8 mouse cellular contexts compared by ENCODE assay signal in the genomic region with DNA sequence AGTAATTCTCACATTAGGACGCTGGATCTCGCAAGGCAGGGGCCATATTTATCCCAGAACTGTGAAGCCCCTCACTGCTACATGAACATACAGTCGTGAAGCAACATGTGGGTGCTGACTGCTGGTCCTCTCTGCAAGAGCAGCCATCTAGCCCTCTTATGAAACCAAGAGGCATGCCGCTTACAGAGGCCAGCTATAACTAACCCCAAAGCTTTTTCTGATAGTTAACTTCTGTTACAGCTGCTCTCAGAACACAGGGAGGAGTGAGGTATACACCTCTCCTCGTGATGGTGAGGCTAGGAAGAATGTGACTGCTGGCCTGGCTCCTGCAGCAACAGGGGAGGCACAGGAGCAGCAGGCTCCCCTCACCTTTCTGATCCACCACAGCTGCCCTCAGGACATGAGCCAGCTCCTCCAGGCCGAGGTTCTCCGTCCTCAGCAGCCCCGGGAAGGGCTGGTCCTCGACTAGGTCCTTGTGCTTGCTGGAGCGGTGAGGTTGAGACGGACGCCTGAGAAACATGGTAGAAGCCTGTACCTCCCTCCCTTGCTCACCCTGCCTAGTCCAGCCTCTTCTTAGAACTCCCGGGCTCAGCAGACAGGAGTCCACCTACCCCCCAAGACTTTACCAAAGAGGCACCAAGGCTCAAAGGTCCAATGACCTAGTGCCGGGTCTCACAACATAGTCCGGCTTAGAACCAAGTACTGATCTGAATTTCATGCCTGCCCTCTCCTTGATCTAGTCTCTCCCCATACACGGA. TPM values are rescaled to one million over a fixed set of nuclear protein-coding genes. Genes with fewer than 3 reads are reported as not detected.
A peak's percentile ranks its signal among the peaks of the same experiment; 100 is the strongest.
DNase-seq lines count a peak whose midpoint lies in the region; ATAC-seq lines count a peak whose summit lies in the region.

No protein-coding gene starts in this region.

- H3K27ac ChIP-seq in forebrain, embryonic 16.5 days (ENCODE audit: low read length): 0 out of 2 replicates have a peak overlapping the region, but pooled peaks have one; percentile 6
- H3K27ac ChIP-seq in limb, embryonic 15.5 days: peak overlapping the region; percentile 64; the same call in 1 of the 2 replicates
- H3K27ac ChIP-seq in neural tube, embryonic 15.5 days (replicated peaks): peak overlapping the region; percentile 76

- peak; percentile 60 for ATAC-seq in frontal cortex, adult (ENCODE audit: low TSS enrichment)
- peak; percentile 62 for ATAC-seq in forebrain, embryonic 16.5 days
- peak; percentile 31 for ATAC-seq in limb, embryonic 15.5 days (ENCODE audit: insufficient number of reproducible peaks, low FRiP score, low TSS enrichment, low read depth)
- peak; percentile 69 for ATAC-seq in neural tube, embryonic 15.5 days (ENCODE audit: low FRiP score)

- no peaks in the 10 kb centered on the region; the same call in 1 of the 2 replicates for H3K36me3 ChIP-seq in forebrain, embryonic 16.5 days (ENCODE audit: control insufficient read depth, insufficient read depth)
- H3K36me3 ChIP-seq in limb, embryonic 15.5 days: peaks cover 19% of the 10 kb centered on the region
- peaks cover 11% of the 10 kb centered on the region; the same call in 1 of the 2 replicates for H3K36me3 ChIP-seq in neural tube, embryonic 15.5 days

- H3K9me3 ChIP-seq in forebrain, embryonic 16.5 days (ENCODE audit: control insufficient read depth, low read length): no peaks in the 10 kb centered on the region
- no peaks in the 10 kb centered on the region for H3K9me3 ChIP-seq in limb, embryonic 15.5 days
- H3K9me3 ChIP-seq in neural tube, embryonic 15.5 days (replicated peaks): no peaks in the 10 kb centered on the region

- peaks cover 12% of the 10 kb centered on the region for H3K4me1 ChIP-seq in forebrain, embryonic 16.5 days (replicated peaks; ENCODE audit: control insufficient read depth, insufficient read depth, low read length)
- H3K4me1 ChIP-seq in limb, embryonic 15.5 days: peaks cover 17% of the 10 kb centered on the region
- peaks cover 26% of the 10 kb centered on the region for H3K4me1 ChIP-seq in neural tube, embryonic 15.5 days

- peak overlapping the region; percentile 75 for H3K9ac ChIP-seq in forebrain, embryonic 16.5 days (replicated peaks; ENCODE audit: low read depth, low read length)
- H3K9ac ChIP-seq in limb, embryonic 15.5 days: peak overlapping the region; percentile 24
- peak overlapping the region; percentile 74 for H3K9ac ChIP-seq in neural tube, embryonic 15.5 days (replicated peaks)

- peak overlapping the region; percentile 88 for H3K4me2 ChIP-seq in forebrain, embryonic 16.5 days (ENCODE audit: low read length)
- H3K4me2 ChIP-seq in limb, embryonic 15.5 days: peak overlapping the region; percentile 60
- H3K4me2 ChIP-seq in neural tube, embryonic 15.5 days: peak overlapping the region; percentile 96

- peak overlapping the region; percentile 74 for H3K4me3 ChIP-seq in forebrain, embryonic 16.5 days (replicated peaks; ENCODE audit: low read length)
- peak overlapping the region; percentile 62 for H3K4me3 ChIP-seq in limb, embryonic 15.5 days
- peak overlapping the region; percentile 68 for H3K4me3 ChIP-seq in neural tube, embryonic 15.5 days (replicated peaks)

- DNase-seq in frontal cortex, adult 2 months (ENCODE audit: extremely low spot score in 1 of 2, low spot score in 1 of 2): no peak
- peak; percentile 28 to 72 for DNase-seq in spleen, postnatal 4 days (ENCODE audit: low spot score in 2 of 2)
- DNase-seq in spleen, adult 12 weeks (ENCODE audit: low spot score): no peak
- DNase-seq in layer of hippocampus, adult 9-11 months: no peak

- no peaks in the 10 kb centered on the region for H3K27me3 ChIP-seq in forebrain, embryonic 16.5 days (replicated peaks; ENCODE audit: control insufficient read depth, insufficient read depth, low read length)
- H3K27me3 ChIP-seq in limb, embryonic 15.5 days: no peaks in the 10 kb centered on the region
- no peaks in the 10 kb centered on the region for H3K27me3 ChIP-seq in neural tube, embryonic 15.5 days (replicated peaks)

- 14% methylated on average over 16 of the region's 16 CpGs for WGBS in forebrain, embryonic 16.5 days
- WGBS in limb, embryonic 15.5 days: 8% methylated on average over 16 of the region's 16 CpGs
- 14% methylated on average over 16 of the region's 16 CpGs for WGBS in neural tube, embryonic 15.5 days

RNA-seq across cellular contexts. Expression of gene Rpusd3, which starts 0.5 kb away (rescaled TPM):
- 30.1 and 37.7 TPM in 2 replicates for polyA plus RNA-seq in frontal cortex, adult 2 months (2012; rRNA removed)
- 13.9 and 16.3 TPM in 2 replicates for polyA plus RNA-seq in forebrain, embryonic 16.5 days (2015; fragmentation: Nextera tagmentation; extraction: Ambion mirVana)
- 20.4 and 21.3 TPM in 2 replicates for polyA plus RNA-seq in limb, embryonic 15.5 days (2015; fragmentation: Nextera tagmentation; extraction: Ambion mirVana)
- polyA plus RNA-seq in neural tube, embryonic 15.5 days (2015; fragmentation: Nextera tagmentation; extraction: Ambion mirVana): 20.0 and 24.6 TPM in 2 replicates

RNA-seq across cellular contexts. Expression of gene Cidec, which starts 16.9 kb away (rescaled TPM):
- 0.18 and 0.29 TPM in 2 replicates for polyA plus RNA-seq in frontal cortex, adult 2 months (2012; rRNA removed)
- polyA plus RNA-seq in forebrain, embryonic 16.5 days (2015; fragmentation: Nextera tagmentation; extraction: Ambion mirVana): not detected in 2 replicates
- 0.63 TPM in 1 of 2 replicates, not detected in the other for polyA plus RNA-seq in limb, embryonic 15.5 days (2015; fragmentation: Nextera tagmentation; extraction: Ambion mirVana)
- polyA plus RNA-seq in neural tube, embryonic 15.5 days (2015; fragmentation: Nextera tagmentation; extraction: Ambion mirVana): 0.24 TPM in 1 of 2 replicates, not detected in the other

RNA-seq across cellular contexts. Expression of gene Jagn1, which starts 23.7 kb away (rescaled TPM):
- polyA plus RNA-seq in frontal cortex, adult 2 months (2012; rRNA removed): 52.3 and 55.4 TPM in 2 replicates
- 90.9 and 98.9 TPM in 2 replicates for polyA plus RNA-seq in forebrain, embryonic 16.5 days (2015; fragmentation: Nextera tagmentation; extraction: Ambion mirVana)
- 85.0 and 88.5 TPM in 2 replicates for polyA plus RNA-seq in limb, embryonic 15.5 days (2015; fragmentation: Nextera tagmentation; extraction: Ambion mirVana)
- polyA plus RNA-seq in neural tube, embryonic 15.5 days (2015; fragmentation: Nextera tagmentation; extraction: Ambion mirVana): 103 TPM in 2 replicates

RNA-seq across cellular contexts. Expression of gene Ttll3, which starts 29.6 kb away (rescaled TPM):
- polyA plus RNA-seq in frontal cortex, adult 2 months (2012; rRNA removed): 22.1 and 22.6 TPM in 2 replicates
- polyA plus RNA-seq in forebrain, embryonic 16.5 days (2015; fragmentation: Nextera tagmentation; extraction: Ambion mirVana): 6.4 and 8.7 TPM in 2 replicates
- polyA plus RNA-seq in limb, embryonic 15.5 days (2015; fragmentation: Nextera tagmentation; extraction: Ambion mirVana): 4.4 and 5.6 TPM in 2 replicates
- 10.3 and 11.3 TPM in 2 replicates for polyA plus RNA-seq in neural tube, embryonic 15.5 days (2015; fragmentation: Nextera tagmentation; extraction: Ambion mirVana)

RNA-seq across cellular contexts. Expression of gene Il17re, which starts 39.7 kb away (rescaled TPM):
- polyA plus RNA-seq in frontal cortex, adult 2 months (2012; rRNA removed): 0.27 and 0.36 TPM in 2 replicates
- 0.07 TPM in 1 of 2 replicates, not detected in the other for polyA plus RNA-seq in forebrain, embryonic 16.5 days (2015; fragmentation: Nextera tagmentation; extraction: Ambion mirVana)
- polyA plus RNA-seq in limb, embryonic 15.5 days (2015; fragmentation: Nextera tagmentation; extraction: Ambion mirVana): 8.9 and 9.7 TPM in 2 replicates
- polyA plus RNA-seq in neural tube, embryonic 15.5 days (2015; fragmentation: Nextera tagmentation; extraction: Ambion mirVana): 0.50 and 1.5 TPM in 2 replicates

Comparison
In these comparisons a context has a peak if more than half of its experiments do, and no peak if none do; other contexts are left out.
1. DNase-seq: peak in spleen, postnatal 4 days (2 of 2); none in frontal cortex, adult 2 months (0 of 2), spleen, adult 12 weeks (single experiment) and layer of hippocampus, adult 9-11 months (single experiment).
2. H3K27ac ChIP-seq: peak in every context shown above with its lines; median percentile 76 in neural tube, embryonic 15.5 days; 64 in limb, embryonic 15.5 days; 6 in forebrain, embryonic 16.5 days.
3. H3K9ac ChIP-seq: peak in every context shown above with its lines; median percentile 75 in forebrain, embryonic 16.5 days; 74 in neural tube, embryonic 15.5 days; 24 in limb, embryonic 15.5 days.
4. Peak in every context shown above with its lines, with median percentiles within 50 percentile points of each other: ATAC-seq, H3K4me2 ChIP-seq and H3K4me3 ChIP-seq.